Mouse (Mus musculus) kidney, adult 2 months (tissue): ENCODE results near the gene Myo3b.

Source experiments
- CTCF ChIP-seq: fragments of 200-500 bp; conservative IDR thresholded peaks from 2 replicates; pipeline ENCODE4 v1.5.1; 2011; ENCODE audit warnings: low read depth, mild to moderate bottlenecking, control low read depth, low read length, moderate library complexity, mixed read lengths; ENCODE audit not compliant: insufficient read depth, insufficient read length
- POLR2A ChIP-seq: fragments of 200-500 bp; IDR thresholded peaks from one replicate; pipeline ENCODE4 v1.6.1; 2011; ENCODE audit warnings: low read depth, low read length, control low read depth

GRCm38 (mm10) chr2:70333553-70333952, 294.6 kb downstream of the Myo3b start:
- TF ChIP-seq CTCF (no peak), POLR2A (no peak)
